Mouse (Mus musculus) hindbrain, embryonic 11.5 days (tissue): Measurements from ENCODE around the gene Tescl. TPM values are rescaled to one million over a fixed set of nuclear protein-coding genes. Genes with fewer than 3 reads are reported as not detected.
A peak's percentile ranks its signal among the peaks of the same experiment; 100 is the strongest.

Experiments used
- ATAC-seq: fragments of 200-750 bp; cut with Nextera tagmentation; 2 replicates; pipeline ENCODE4 v1.8.0; 2017; ENCODE audit warnings: mild to moderate bottlenecking, moderate TSS enrichment, moderate library complexity; ENCODE audit not compliant: low FRiP score
- DNase-seq: peaks from one replicate; pipeline ENCODE4 v3.0.0-alpha.2; 2015; ENCODE audit warnings: low spot score
- H3K27ac ChIP-seq: fragments of 300-500 bp; sonication (generic); 2 replicates; pipeline ENCODE4 v1.5.1; 2014; ENCODE audit warnings: mild to moderate bottlenecking, low read depth, low read length
- H3K27me3 ChIP-seq: fragments of 300-500 bp; sonication (generic); 2 replicates; pipeline ENCODE4 v1.6.1; 2014; ENCODE audit warnings: mild to moderate bottlenecking, low read length, moderate library complexity, mixed read lengths; ENCODE audit not compliant: control insufficient read depth, insufficient read depth
- H3K36me3 ChIP-seq: fragments of 300-500 bp; sonication (generic); 2 replicates; pipeline ENCODE4 v1.6.1; 2014; ENCODE audit warnings: mild to moderate bottlenecking, low read length, moderate library complexity, mixed read lengths; ENCODE audit not compliant: control insufficient read depth, insufficient read depth
- H3K4me1 ChIP-seq: fragments of 300-500 bp; sonication (generic); replicated peaks from 2 replicates; pipeline ENCODE4 v1.6.1; 2014; ENCODE audit warnings: low read length, mixed read lengths; ENCODE audit not compliant: control insufficient read depth, insufficient read depth
- H3K4me2 ChIP-seq: fragments of 300-500 bp; sonication (generic); replicated peaks from 2 replicates; pipeline ENCODE4 v1.6.1; 2014; ENCODE audit warnings: mild to moderate bottlenecking, low read depth, low read length
- H3K4me3 ChIP-seq: fragments of 300-500 bp; sonication (generic); 2 replicates; pipeline ENCODE4 v1.5.1; 2014; ENCODE audit warnings: low read depth, low read length
- H3K9ac ChIP-seq: fragments of 300-500 bp; sonication (generic); 2 replicates; pipeline ENCODE4 v1.6.1; 2014; ENCODE audit warnings: low read depth, low read length
- H3K9me3 ChIP-seq: fragments of 300-500 bp; sonication (generic); 2 replicates; pipeline ENCODE4 v1.6.1; 2016; ENCODE audit warnings: low read length; ENCODE audit not compliant: control insufficient read depth
- WGBS: fragments of 180-500 bp; shearing (Covaris S2); extraction: QIAGEN DNeasy Blood & Tissue Kit; methylation state at CpG from one replicate; pipeline ENCODE4 v1.1.7; 2014; 5-methylcytosine and 5-hydroxymethylcytosine counted together
- polyA plus RNA-seq: library from polyadenylated mRNA; unstranded; fragments of >200 nt; fragmentation: Nextera tagmentation; extraction: Ambion mirVana; gene quantifications from 2 replicates; pipeline ENCODE4 v1.2.1, GENCODE M21; 2014

The Tescl gene
- polyA plus RNA-seq, 1 experiment from 2014 or later, result not detected

DNA sequence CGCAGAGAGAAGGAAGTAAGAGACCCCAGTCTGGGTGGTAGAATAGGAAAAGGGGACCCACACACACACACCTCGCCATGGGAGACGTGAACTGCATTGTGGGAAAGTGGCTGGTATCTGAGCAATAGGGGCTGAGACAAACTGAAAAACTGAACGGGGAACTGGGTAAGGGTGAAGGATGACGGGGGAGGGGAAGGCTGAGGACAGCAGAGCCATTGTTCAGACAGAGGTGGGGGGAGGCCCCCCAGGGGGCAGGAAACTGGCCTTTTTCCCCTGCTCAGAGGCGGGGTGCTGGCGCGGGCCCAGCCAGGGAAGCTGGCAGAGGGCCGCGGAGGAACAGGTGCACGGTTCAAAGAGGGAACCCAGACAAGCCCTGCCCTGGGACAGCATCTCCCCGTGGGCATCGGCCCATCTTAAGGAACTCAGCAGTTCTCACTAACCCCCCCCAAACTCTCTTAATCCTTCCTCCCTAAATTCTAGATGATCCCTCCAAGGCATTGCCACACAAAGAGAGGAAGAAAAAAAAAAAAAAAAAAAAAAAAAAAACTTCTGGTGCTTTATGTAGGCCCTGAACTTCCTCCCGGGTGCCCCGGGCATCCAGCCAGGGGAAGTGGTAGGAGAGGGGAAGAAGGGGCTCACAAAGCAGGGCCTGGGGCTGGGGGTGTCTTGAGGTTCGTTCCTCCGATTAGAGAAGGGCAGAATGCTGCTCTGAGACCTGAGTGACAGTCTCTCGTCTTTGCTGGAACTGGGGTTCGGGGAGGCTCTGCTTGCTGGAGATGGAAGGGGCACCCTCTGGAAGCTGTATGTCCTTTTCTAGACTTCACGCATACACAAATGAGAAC lies 40.0 kb upstream of the Tescl start:
- Histone ChIP-seq H3K9ac (peak overlapping the region; percentile 15; the same call in 1 of the 2 replicates), H3K27ac (no peak overlapping the region)

DNA sequence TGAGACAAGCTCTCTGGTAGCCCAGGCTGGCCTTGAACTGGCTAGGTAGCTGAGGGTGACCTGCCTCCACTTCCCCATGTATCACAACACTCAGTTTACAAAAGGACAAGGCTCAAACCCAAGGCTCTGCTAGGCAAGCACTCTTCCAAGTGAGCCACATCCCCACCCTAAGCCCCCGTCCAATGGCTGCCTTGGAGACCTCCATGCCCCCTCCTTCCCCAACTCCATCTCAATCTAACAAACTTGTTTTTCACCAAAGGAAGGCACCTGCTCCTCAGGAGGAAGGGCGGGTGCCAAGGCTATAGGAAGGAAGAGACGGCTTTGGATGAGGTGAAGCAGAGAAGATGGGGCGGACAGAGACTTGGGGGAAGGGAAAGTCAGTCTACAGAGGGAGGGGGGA lies 39.0 kb upstream of the Tescl start:
- H3K9me3 ChIP-seq, result no peaks in the 10 kb centered on the region
- no peak overlapping the region for H3K4me2 ChIP-seq
- no peak overlapping the region for H3K4me3 ChIP-seq
- WGBS, result 70% methylated on average over 4 of the region's 4 CpGs
- H3K9ac ChIP-seq, result no peak overlapping the region
- 0 out of 2 replicates have a peak, but pooled peaks cover 3% of the 10 kb centered on the region for H3K27me3 ChIP-seq
- DNase-seq (no peak), ATAC-seq (no peak)
- no peaks in the 10 kb centered on the region for H3K36me3 ChIP-seq
- H3K4me1 ChIP-seq, result 0 out of 2 replicates have a peak, but pooled peaks cover 4% of the 10 kb centered on the region
- H3K27ac ChIP-seq, result no peak overlapping the region

More for the DNA sequence above, 40.0 kb upstream of the Tescl start:
- Histone ChIP-seq H3K4me1 (0 out of 2 replicates have a peak, but pooled peaks cover 4% of the 10 kb centered on the region), H3K9me3 (no peaks in the 10 kb centered on the region), H3K27me3 (0 out of 2 replicates have a peak, but pooled peaks cover 3% of the 10 kb centered on the region), H3K4me2 (no peak overlapping the region), H3K4me3 (no peak overlapping the region), H3K36me3 (no peaks in the 10 kb centered on the region)
- no peak for DNase-seq
- WGBS, result 49% methylated on average over 15 of the region's 20 CpGs
- peak; percentile 51 for ATAC-seq

DNA sequence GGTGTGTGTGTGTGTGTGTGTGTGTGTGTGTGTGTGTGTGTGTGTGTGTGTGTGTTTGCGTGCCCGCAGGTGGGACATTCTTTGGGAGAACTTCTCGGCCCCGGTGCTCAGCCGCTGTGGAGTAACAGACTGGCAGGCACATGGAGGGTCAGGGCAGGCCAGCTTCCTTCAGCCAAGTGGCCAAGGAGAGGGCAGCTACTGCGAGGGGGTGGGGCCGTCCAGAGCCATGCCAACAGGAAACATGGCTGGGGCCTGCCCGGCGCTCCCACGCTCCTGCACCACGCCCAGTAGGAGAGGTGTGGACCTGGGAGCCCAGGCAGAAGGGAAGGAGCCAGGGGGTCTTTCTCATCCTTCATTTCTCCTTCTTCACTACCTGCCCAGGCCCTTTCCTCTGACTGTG lies 38.6 kb upstream of the Tescl start:
- Histone ChIP-seq H3K9ac (no peak overlapping the region), H3K4me2 (no peak overlapping the region), H3K27me3 (0 out of 2 replicates have a peak, but pooled peaks cover under 1% of the 10 kb centered on the region), H3K36me3 (no peaks in the 10 kb centered on the region), H3K27ac (no peak overlapping the region), H3K4me3 (no peak overlapping the region), H3K4me1 (0 out of 2 replicates have a peak, but pooled peaks cover 3% of the 10 kb centered on the region), H3K9me3 (no peaks in the 10 kb centered on the region)
- ATAC-seq, result no peak
- 76% methylated on average over 5 of the region's 11 CpGs for WGBS
- DNase-seq, result no peak

DNA sequence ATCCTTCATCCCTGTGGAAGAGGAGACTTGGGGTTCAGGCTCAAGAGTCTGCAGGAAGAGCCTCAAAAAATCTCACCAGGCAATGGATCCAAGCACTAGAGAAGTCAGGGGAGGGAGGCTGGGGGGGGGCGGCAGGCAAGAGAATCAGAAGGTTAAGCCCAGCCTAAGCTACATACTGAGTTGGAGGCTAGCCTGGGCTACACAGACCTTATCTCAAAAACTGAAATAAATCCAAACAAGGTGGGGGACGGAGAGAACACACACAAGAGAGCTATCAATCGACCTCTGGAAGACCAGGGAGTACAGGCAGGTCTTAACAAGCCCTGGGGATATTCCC lies 38.0 kb upstream of the Tescl start:
- WGBS, result 69% methylated on average over 3 of the region's 3 CpGs
- Histone ChIP-seq H3K27me3 (no peaks in the 10 kb centered on the region), H3K4me3 (no peak overlapping the region), H3K27ac (no peak overlapping the region), H3K9me3 (no peaks in the 10 kb centered on the region), H3K9ac (no peak overlapping the region), H3K4me2 (no peak overlapping the region), H3K4me1 (no peaks in the 10 kb centered on the region), H3K36me3 (no peaks in the 10 kb centered on the region)
- DNase-seq, result no peak
- no peak for ATAC-seq

DNA sequence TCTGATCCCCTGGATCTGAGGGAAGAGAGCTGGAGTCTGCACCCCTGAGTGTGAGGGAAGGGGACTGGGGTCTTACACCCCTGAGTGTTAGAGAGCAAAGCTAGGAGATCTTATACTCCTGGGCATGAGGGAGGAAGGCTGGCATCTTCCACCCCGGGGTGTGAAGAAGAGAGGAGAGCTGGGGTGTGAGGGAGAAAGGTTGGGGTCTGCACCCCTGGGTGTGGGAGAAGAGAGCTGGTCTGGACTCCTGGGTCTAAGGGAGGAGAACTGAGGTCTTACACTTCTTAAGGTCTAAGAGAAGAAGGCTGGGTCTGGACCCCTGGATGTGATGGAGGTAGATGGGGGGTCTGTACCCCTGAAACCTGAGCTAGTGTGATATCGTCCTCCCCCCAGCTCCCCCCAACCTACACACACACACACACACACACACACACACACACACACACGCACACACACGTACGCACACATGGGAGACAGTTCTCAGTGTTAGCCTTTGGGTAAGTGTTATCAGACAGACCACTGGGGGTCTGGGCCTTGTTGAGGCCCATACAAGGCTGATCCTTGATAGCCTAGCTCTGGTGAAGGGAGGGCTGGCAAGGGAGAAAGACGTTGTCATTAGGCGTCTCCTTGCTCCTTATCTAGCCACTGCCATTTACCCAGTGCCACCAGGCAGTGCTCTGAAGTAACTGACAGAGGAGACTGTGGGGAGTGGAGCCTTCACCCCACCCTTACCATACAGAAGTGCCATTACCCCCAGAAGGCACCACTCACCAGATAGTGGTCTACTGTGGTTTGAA lies 37.5 kb upstream of the Tescl start:
- ATAC-seq (peak; percentile 36; the same call in 1 of the 2 replicates), DNase-seq (no peak)
- Histone ChIP-seq H3K9ac (no peak overlapping the region), H3K4me3 (no peak overlapping the region), H3K36me3 (no peaks in the 10 kb centered on the region), H3K9me3 (no peaks in the 10 kb centered on the region), H3K27ac (no peak overlapping the region), H3K4me1 (no peaks in the 10 kb centered on the region), H3K4me2 (no peak overlapping the region), H3K27me3 (no peaks in the 10 kb centered on the region)
- 80% methylated on average over 6 of the region's 7 CpGs for WGBS

DNA sequence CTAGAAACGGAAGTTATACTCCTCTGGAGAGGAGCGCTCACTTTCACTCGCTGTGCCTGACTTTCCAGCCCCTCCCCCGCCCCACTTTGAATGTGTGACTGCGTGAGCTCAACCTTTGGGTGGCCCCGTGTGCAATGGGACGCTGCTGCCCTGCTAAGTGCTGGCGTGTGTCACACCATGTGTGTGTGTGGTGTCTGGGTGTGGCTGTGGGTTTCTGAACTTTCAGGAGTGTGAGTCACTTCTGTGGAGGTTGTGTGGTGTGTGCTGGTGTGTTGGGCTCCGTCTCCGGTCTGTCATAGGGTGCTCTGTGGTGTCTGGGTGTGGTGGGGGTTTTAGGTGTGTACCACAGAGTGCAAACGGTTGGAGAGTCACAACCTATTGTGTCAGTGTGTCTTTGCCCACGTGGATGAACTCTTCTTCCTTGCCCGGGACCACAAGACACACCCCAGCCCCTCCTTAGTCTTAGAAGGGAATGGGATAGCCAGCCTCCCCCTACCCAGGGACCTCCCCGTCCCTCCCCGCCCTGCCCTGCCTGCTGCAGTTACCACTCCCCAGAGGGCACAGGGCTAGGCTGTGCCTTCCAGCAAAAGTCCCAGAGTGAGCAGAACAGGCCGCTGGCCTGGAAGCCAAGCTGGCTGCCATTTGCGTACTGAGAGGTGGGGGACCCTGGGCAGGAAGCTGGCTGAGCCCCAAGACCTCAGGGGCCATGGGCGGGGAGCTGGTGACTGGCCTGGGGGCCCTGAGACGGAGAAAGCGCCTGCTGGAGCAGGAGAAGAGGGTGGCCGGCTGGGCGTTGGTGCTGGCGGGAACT lies 36.2 kb upstream of the Tescl start, which contains the start of gene Kcnn4:
Gene Kcnn4, plus strand, starts transcription at position 533 of the 811 bp plus-strand sequence.
- Histone ChIP-seq H3K27me3 (no peaks in the 10 kb centered on the region), H3K36me3 (no peaks in the 10 kb centered on the region), H3K4me1 (no peaks in the 10 kb centered on the region), H3K9ac (no peak within 1 kb of the TSS), H3K27ac (no peak within 1 kb of the TSS), H3K4me3 (no peak within 1 kb of the TSS), H3K9me3 (no peaks in the 10 kb centered on the region), H3K4me2 (no peak within 1 kb of the TSS)
- WGBS, result 46% methylated on average over 23 of the region's 23 CpGs
- DNase-seq (no peak), ATAC-seq (no peak)

DNA sequence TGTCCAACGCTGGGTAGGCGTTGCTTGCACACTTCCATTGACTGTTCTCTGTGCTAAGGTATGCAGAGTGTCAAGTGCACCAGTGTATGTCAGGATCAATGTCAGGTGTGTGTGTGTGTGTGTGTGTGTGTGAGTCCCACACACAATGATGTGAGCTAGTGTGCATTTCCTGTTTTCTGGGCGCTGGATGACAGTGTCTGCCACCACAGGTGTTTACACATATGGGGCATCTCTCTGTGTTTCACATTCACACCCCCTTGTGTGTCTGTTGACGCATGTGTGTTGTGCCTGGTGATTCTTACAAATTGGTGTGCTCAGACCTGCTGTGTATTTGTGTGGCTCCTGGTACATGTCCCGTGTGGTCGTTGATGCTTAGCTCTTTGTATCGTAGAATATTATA lies 35.2 kb upstream of the Tescl start:
- H3K27me3 ChIP-seq, result no peaks in the 10 kb centered on the region
- no peak overlapping the region for H3K4me2 ChIP-seq
- no peak overlapping the region for H3K27ac ChIP-seq
- H3K36me3 ChIP-seq, result no peaks in the 10 kb centered on the region
- DNase-seq (no peak), ATAC-seq (no peak)
- no peak overlapping the region for H3K9ac ChIP-seq
- no peaks in the 10 kb centered on the region for H3K9me3 ChIP-seq
- no peak overlapping the region for H3K4me3 ChIP-seq
- H3K4me1 ChIP-seq, result no peaks in the 10 kb centered on the region
- 91% methylated on average over 7 of the region's 7 CpGs for WGBS

DNA sequence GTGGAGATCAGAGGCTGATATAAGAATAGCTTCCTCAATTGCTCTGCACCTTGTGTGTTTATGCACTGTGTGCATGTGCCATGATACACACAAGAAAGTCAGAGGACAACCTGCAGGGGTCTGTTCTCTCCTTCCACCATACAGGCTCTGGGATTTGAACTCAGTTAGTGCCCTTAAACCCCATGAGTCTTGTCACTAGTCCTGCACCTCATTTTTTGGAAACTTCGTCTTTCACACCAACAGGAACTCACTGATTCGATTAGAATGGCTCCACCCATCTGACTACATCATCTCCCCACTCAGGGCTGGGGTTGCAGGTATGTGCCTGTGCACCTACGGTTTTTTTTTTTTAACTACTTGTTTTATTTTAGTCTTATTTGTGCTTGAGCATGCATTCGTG lies 34.5 kb upstream of the Tescl start:
- H3K4me3 ChIP-seq, result no peak overlapping the region
- no peak overlapping the region for H3K4me2 ChIP-seq
- H3K27ac ChIP-seq, result no peak overlapping the region
- DNase-seq (no peak), ATAC-seq (no peak)
- 66% methylated on average over 4 of the region's 4 CpGs for WGBS
- H3K9ac ChIP-seq, result no peak overlapping the region
- no peaks in the 10 kb centered on the region for H3K4me1 ChIP-seq
- H3K36me3 ChIP-seq, result no peaks in the 10 kb centered on the region
- no peaks in the 10 kb centered on the region for H3K9me3 ChIP-seq
- no peaks in the 10 kb centered on the region for H3K27me3 ChIP-seq
